Mouse (Mus musculus): ENCODE measurements around the gene Lemd1.

GRCm38 (mm10) chr1:132276694-132277093 lies 85.5 kb downstream of the Lemd1 start:
- no peak for TF ChIP-seq CTCF (conservative IDR thresholded peaks at IDR 0.05; ENCODE audit: insufficient read depth, insufficient read length, low read depth, low read length)
- TF ChIP-seq POLR2A (IDR thresholded peaks at IDR 0.05; ENCODE audit: low read depth, low read length), result no peak
